Mouse (Mus musculus): ENCODE data around the gene Tmem144. TPM values are rescaled to one million over a fixed set of nuclear protein-coding genes. Genes with fewer than 3 reads are reported as not detected.

Tmem144 gene
- polyA plus RNA-seq, 1 experiment: 463 TPM

DNA sequence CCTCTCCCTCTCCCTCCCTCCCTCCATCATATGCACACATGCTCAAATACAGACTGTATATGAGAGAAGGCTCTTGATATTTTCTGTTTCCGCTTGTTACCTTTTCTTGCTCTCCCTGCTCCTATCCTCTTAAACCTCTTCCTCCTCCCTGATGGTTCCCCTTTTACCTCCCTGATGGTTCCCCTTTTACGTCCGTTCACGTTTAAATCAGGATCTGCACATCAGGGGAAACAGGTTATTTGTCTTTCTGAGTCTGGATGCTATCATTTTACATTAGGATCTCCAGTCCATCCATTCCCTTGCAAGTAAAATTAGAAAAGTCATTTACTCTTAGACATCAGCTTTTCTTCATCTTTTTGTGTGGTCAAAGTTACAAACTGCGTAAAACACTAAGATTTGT, 5.9 kb downstream of the Tmem144 start:
- Histone ChIP-seq H3K4me1 (ENCODE audit: control insufficient read depth, insufficient read depth, low read length) (peaks cover 9% of the 10 kb centered on the region), H3K36me3 (ENCODE audit: control insufficient read depth, insufficient read depth, low read length) (no peaks in the 10 kb centered on the region), H3K27ac (ENCODE audit: control insufficient read depth, insufficient read depth, low read depth, low read length) (no peak overlapping the region), H3K4me3 (ENCODE audit: control insufficient read depth, low read depth, low read length) (no peak overlapping the region), H3K27me3 (ENCODE audit: control insufficient read depth, insufficient read depth, low read length) (no peaks in the 10 kb centered on the region)
- no peak for TF ChIP-seq POLR2A (IDR thresholded peaks at IDR 0.05; ENCODE audit: control insufficient read depth, low read depth, low read length)
- TF ChIP-seq CTCF (IDR thresholded peaks at IDR 0.05; ENCODE audit: control insufficient read depth, insufficient read depth, insufficient replicate concordance, low read depth, low read length): no peak

DNA sequence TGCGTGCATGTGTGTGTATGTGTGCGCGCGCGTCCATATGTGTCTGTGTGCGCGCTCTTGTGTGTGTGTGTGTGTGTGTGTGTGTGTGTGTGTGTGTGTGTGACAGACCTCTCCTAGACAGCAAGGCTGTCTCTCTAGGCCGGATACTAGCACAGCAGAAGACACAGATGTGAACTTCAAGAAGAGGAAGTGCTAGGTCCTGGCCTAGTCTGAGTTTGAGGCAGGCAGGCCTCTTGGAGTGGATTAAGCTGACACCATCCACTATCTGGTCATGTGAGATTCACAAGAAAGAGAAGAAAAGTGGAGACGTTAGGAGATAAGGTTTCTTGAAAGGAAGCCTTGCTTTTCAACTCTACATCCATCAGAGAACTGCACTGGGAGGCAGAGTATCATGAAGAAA, 8.6 kb downstream of the Tmem144 start:
- Histone ChIP-seq H3K4me1 (ENCODE audit: control insufficient read depth, insufficient read depth, low read length) (peaks cover 9% of the 10 kb centered on the region), H3K27me3 (ENCODE audit: control insufficient read depth, insufficient read depth, low read length) (no peaks in the 10 kb centered on the region), H3K27ac (ENCODE audit: control insufficient read depth, insufficient read depth, low read depth, low read length) (no peak overlapping the region), H3K36me3 (ENCODE audit: control insufficient read depth, insufficient read depth, low read length) (no peaks in the 10 kb centered on the region), H3K4me3 (ENCODE audit: control insufficient read depth, low read depth, low read length) (no peak overlapping the region)
- TF ChIP-seq POLR2A (IDR thresholded peaks at IDR 0.05; ENCODE audit: control insufficient read depth, low read depth, low read length) (no peak), CTCF (IDR thresholded peaks at IDR 0.05; ENCODE audit: control insufficient read depth, insufficient read depth, insufficient replicate concordance, low read depth, low read length) (no peak)

- H3K36me3 ChIP-seq (ENCODE audit: control insufficient read depth, insufficient read depth, low read length): no peaks in the 10 kb centered on the region
- H3K4me1 ChIP-seq (ENCODE audit: control insufficient read depth, insufficient read depth, low read length): peaks cover 9% of the 10 kb centered on the region
- H3K4me3 ChIP-seq (ENCODE audit: control insufficient read depth, low read depth, low read length): peak overlapping the region; percentile 90
- H3K27me3 ChIP-seq (ENCODE audit: control insufficient read depth, insufficient read depth, low read length): no peaks in the 10 kb centered on the region
- H3K27ac ChIP-seq (ENCODE audit: control insufficient read depth, insufficient read depth, low read depth, low read length): peak overlapping the region; percentile 85
- TF ChIP-seq CTCF (IDR thresholded peaks at IDR 0.05; ENCODE audit: control insufficient read depth, insufficient read depth, insufficient replicate concordance, low read depth, low read length): no peak
- TF ChIP-seq POLR2A (IDR thresholded peaks at IDR 0.05; ENCODE audit: control insufficient read depth, low read depth, low read length): no peak
These were observed 10.0 kb downstream of the Tmem144 start for GRCm38 (mm10) chr3:79842616-79843016.

- Histone ChIP-seq H3K36me3 (ENCODE audit: control insufficient read depth, insufficient read depth, low read length) (no peaks in the 10 kb centered on the region), H3K4me3 (ENCODE audit: control insufficient read depth, low read depth, low read length) (peak overlapping the region; percentile 90), H3K27ac (ENCODE audit: control insufficient read depth, insufficient read depth, low read depth, low read length) (peak overlapping the region; percentile 8; the same call in 1 of the 2 replicates), H3K27me3 (ENCODE audit: control insufficient read depth, insufficient read depth, low read length) (no peaks in the 10 kb centered on the region), H3K4me1 (ENCODE audit: control insufficient read depth, insufficient read depth, low read length) (peaks cover 9% of the 10 kb centered on the region)
- TF ChIP-seq CTCF (IDR thresholded peaks at IDR 0.05; ENCODE audit: control insufficient read depth, insufficient read depth, insufficient replicate concordance, low read depth, low read length): no peak
- TF ChIP-seq POLR2A (IDR thresholded peaks at IDR 0.05; ENCODE audit: control insufficient read depth, low read depth, low read length): no peak
These were observed 10.4 kb downstream of the Tmem144 start for GRCm38 (mm10) chr3:79842165-79842564.

DNA sequence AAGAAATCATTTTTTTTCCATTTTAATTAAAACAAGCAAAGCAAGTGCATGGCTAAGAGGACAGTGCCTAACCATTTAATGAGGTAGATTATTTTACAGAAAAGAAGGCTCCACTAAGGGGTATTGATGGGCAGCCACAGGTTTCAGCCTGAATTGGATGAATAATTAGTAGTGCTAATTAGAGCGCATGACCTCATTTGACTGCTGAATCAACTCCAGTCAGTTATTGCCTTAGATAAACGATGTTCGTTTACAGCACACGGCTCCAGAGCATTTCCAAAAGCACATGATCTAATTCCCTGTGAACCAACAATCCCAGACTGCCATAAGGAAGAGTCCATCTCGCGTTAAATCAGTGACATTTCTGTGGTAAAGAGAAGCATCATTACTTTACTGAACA, 11.1 kb downstream of the Tmem144 start:
- H3K36me3 ChIP-seq (ENCODE audit: control insufficient read depth, insufficient read depth, low read length): no peaks in the 10 kb centered on the region
- peaks cover 9% of the 10 kb centered on the region for H3K4me1 ChIP-seq (ENCODE audit: control insufficient read depth, insufficient read depth, low read length)
- TF ChIP-seq POLR2A (IDR thresholded peaks at IDR 0.05; ENCODE audit: control insufficient read depth, low read depth, low read length): no peak
- no peak for TF ChIP-seq CTCF (IDR thresholded peaks at IDR 0.05; ENCODE audit: control insufficient read depth, insufficient read depth, insufficient replicate concordance, low read depth, low read length)
- peak overlapping the region; percentile 39; the same call in 1 of the 2 replicates for H3K27ac ChIP-seq (ENCODE audit: control insufficient read depth, insufficient read depth, low read depth, low read length)
- H3K4me3 ChIP-seq (ENCODE audit: control insufficient read depth, low read depth, low read length): no peak overlapping the region; the same call in 1 of the 2 replicates
- no peaks in the 10 kb centered on the region for H3K27me3 ChIP-seq (ENCODE audit: control insufficient read depth, insufficient read depth, low read length)

- no peak for TF ChIP-seq POLR2A (IDR thresholded peaks at IDR 0.05; ENCODE audit: control insufficient read depth, low read depth, low read length)
- TF ChIP-seq CTCF (IDR thresholded peaks at IDR 0.05; ENCODE audit: control insufficient read depth, insufficient read depth, insufficient replicate concordance, low read depth, low read length): peak; percentile 31; the same call in 1 of the 2 replicates
- H3K36me3 ChIP-seq (ENCODE audit: control insufficient read depth, insufficient read depth, low read length): no peaks in the 10 kb centered on the region
- H3K27ac ChIP-seq (ENCODE audit: control insufficient read depth, insufficient read depth, low read depth, low read length): no peak overlapping the region
- H3K27me3 ChIP-seq (ENCODE audit: control insufficient read depth, insufficient read depth, low read length): no peaks in the 10 kb centered on the region
- no peak overlapping the region for H3K4me3 ChIP-seq (ENCODE audit: control insufficient read depth, low read depth, low read length)
- H3K4me1 ChIP-seq (ENCODE audit: control insufficient read depth, insufficient read depth, low read length): peaks cover 5% of the 10 kb centered on the region
These were observed 13.8 kb downstream of the Tmem144 start for GRCm38 (mm10) chr3:79838751-79839150.

- no peak overlapping the region for H3K4me3 ChIP-seq (ENCODE audit: control insufficient read depth, low read depth, low read length)
- peaks cover 2% of the 10 kb centered on the region for H3K4me1 ChIP-seq (ENCODE audit: control insufficient read depth, insufficient read depth, low read length)
- no peaks in the 10 kb centered on the region for H3K27me3 ChIP-seq (ENCODE audit: control insufficient read depth, insufficient read depth, low read length)
- no peak overlapping the region for H3K27ac ChIP-seq (ENCODE audit: control insufficient read depth, insufficient read depth, low read depth, low read length)
- H3K36me3 ChIP-seq (ENCODE audit: control insufficient read depth, insufficient read depth, low read length): no peaks in the 10 kb centered on the region
- TF ChIP-seq CTCF (IDR thresholded peaks at IDR 0.05; ENCODE audit: control insufficient read depth, insufficient read depth, insufficient replicate concordance, low read depth, low read length) (no peak), POLR2A (IDR thresholded peaks at IDR 0.05; ENCODE audit: control insufficient read depth, low read depth, low read length) (no peak)
These were observed 23.3 kb downstream of the Tmem144 start for GRCm38 (mm10) chr3:79829289-79829688.

Data from testis, adult 2 months (tissue).